ENCODE assay signal across 8 mouse cellular contexts in genomic region chr7:72541521-72542478, GRCm38 (mm10).
DNase-seq lines count a peak whose midpoint lies in the region; ATAC-seq and TF ChIP-seq lines count a peak whose summit lies in the region.

No protein-coding gene starts in this region.

- 49% methylated on average over 14 of the region's 14 CpGs for WGBS in heart, adult 2 months
- WGBS in heart, embryonic 10.5 days: 67% methylated on average over 14 of the region's 14 CpGs
- 28% methylated on average over 14 of the region's 14 CpGs for WGBS in forebrain, embryonic 15.5 days
- WGBS in limb, embryonic 11.5 days: 29% methylated on average over 14 of the region's 14 CpGs
- WGBS in stomach, postnatal 0 days: 42% methylated on average over 14 of the region's 14 CpGs

- H3K4me2 ChIP-seq in forebrain, embryonic 15.5 days (replicated peaks): no peak overlapping the region
- no peak overlapping the region for H3K4me2 ChIP-seq in limb, embryonic 11.5 days (ENCODE audit: low read depth, severe bottlenecking)
- no peak overlapping the region for H3K4me2 ChIP-seq in stomach, postnatal 0 days (replicated peaks; ENCODE audit: low read depth)

- H3K9ac ChIP-seq in heart, adult 2 months (ENCODE audit: low read depth, low read length): no peak overlapping the region
- H3K9ac ChIP-seq in forebrain, embryonic 15.5 days (replicated peaks): no peak overlapping the region
- H3K9ac ChIP-seq in limb, embryonic 11.5 days (ENCODE audit: low read length): no peak overlapping the region; the same call in 1 of the 2 replicates
- no peak overlapping the region for H3K9ac ChIP-seq in stomach, postnatal 0 days (ENCODE audit: low read length)

- TF ChIP-seq CTCF in heart, adult 2 months (IDR thresholded peaks at IDR 0.05): peak; percentile 14; the same call in 1 of the 2 replicates
- TF ChIP-seq CTCF in stomach, postnatal 0 days (IDR thresholded peaks at IDR 0.05; ENCODE audit: low read depth): peak; percentile 22; the same call in 1 of the 2 replicates

- H3K27ac ChIP-seq in heart, adult 2 months: peak overlapping the region; percentile 26; the same call in 1 of the 2 replicates
- H3K27ac ChIP-seq in heart, embryonic 10.5 days: no peak overlapping the region
- H3K27ac ChIP-seq in forebrain, embryonic 15.5 days (replicated peaks): peak overlapping the region; percentile 6; the same call in 1 of the 2 replicates
- no peak overlapping the region for H3K27ac ChIP-seq in limb, embryonic 11.5 days (replicated peaks; ENCODE audit: low read depth, low read length)
- H3K27ac ChIP-seq in stomach, postnatal 0 days (replicated peaks): no peak overlapping the region

- H3K9me3 ChIP-seq in heart, embryonic 10.5 days: no peaks in the 10 kb centered on the region
- H3K9me3 ChIP-seq in forebrain, embryonic 15.5 days: no peaks in the 10 kb centered on the region
- no peaks in the 10 kb centered on the region for H3K9me3 ChIP-seq in limb, embryonic 11.5 days (ENCODE audit: control insufficient read depth, low read length)
- H3K9me3 ChIP-seq in stomach, postnatal 0 days (ENCODE audit: control insufficient read depth, low read length): no peaks in the 10 kb centered on the region

- peaks cover 1% of the 10 kb centered on the region; the same call in 1 of the 2 replicates for H3K4me1 ChIP-seq in heart, adult 2 months (ENCODE audit: control insufficient read depth, insufficient read depth, low read length)
- no peaks in the 10 kb centered on the region for H3K4me1 ChIP-seq in heart, embryonic 10.5 days
- peaks cover 17% of the 10 kb centered on the region for H3K4me1 ChIP-seq in forebrain, embryonic 15.5 days
- H3K4me1 ChIP-seq in limb, embryonic 11.5 days (ENCODE audit: control insufficient read depth, insufficient read depth, low read length): peaks cover 5% of the 10 kb centered on the region; the same call in 1 of the 2 replicates
- no peaks in the 10 kb centered on the region for H3K4me1 ChIP-seq in stomach, postnatal 0 days (replicated peaks; ENCODE audit: control insufficient read depth, insufficient read depth)

- H3K36me3 ChIP-seq in heart, adult 2 months (ENCODE audit: control insufficient read depth, insufficient read depth, low read length): no peaks in the 10 kb centered on the region
- H3K36me3 ChIP-seq in heart, embryonic 10.5 days: no peaks in the 10 kb centered on the region
- H3K36me3 ChIP-seq in forebrain, embryonic 15.5 days: no peaks in the 10 kb centered on the region
- no peaks in the 10 kb centered on the region for H3K36me3 ChIP-seq in limb, embryonic 11.5 days (ENCODE audit: control insufficient read depth, insufficient read depth, low read length)
- H3K36me3 ChIP-seq in stomach, postnatal 0 days (ENCODE audit: control insufficient read depth, insufficient read depth, low read length): no peaks in the 10 kb centered on the region

- no peak for ATAC-seq in forebrain, embryonic 15.5 days (replicated peaks)
- ATAC-seq in limb, embryonic 11.5 days (ENCODE audit: insufficient number of reproducible peaks, low FRiP score, low TSS enrichment, low read depth): no peak
- ATAC-seq in stomach, postnatal 0 days (ENCODE audit: low FRiP score, low TSS enrichment): no peak
- ATAC-seq in erythroid progenitor cell, adult 5-6 weeks (replicated peaks; ENCODE audit: low FRiP score, poor library complexity, severe bottlenecking): no peak

- DNase-seq in heart, adult 2 months: peak; percentile 26 to 31
- DNase-seq in heart, embryonic 10.5 days (ENCODE audit: low spot score): no peak
- DNase-seq in Muller cell, postnatal 12 days (ENCODE audit: inconsistent ontology term): peak; percentile 82
- peak; percentile 45 for DNase-seq in limb, embryonic 11.5 days (ENCODE audit: low spot score)
- no peak for DNase-seq in stomach, postnatal 0 days (ENCODE audit: low spot score)
- DNase-seq in cerebellum, postnatal 36 days: no peak

- H3K4me3 ChIP-seq in heart, adult 2 months: no peak overlapping the region
- H3K4me3 ChIP-seq in heart, embryonic 10.5 days: no peak overlapping the region
- H3K4me3 ChIP-seq in forebrain, embryonic 15.5 days: no peak overlapping the region
- H3K4me3 ChIP-seq in limb, embryonic 11.5 days (ENCODE audit: low read depth, low read length): no peak overlapping the region
- H3K4me3 ChIP-seq in stomach, postnatal 0 days (ENCODE audit: low read depth, low read length): no peak overlapping the region

- no peak for TF ChIP-seq EP300 in heart, adult 2 months (IDR thresholded peaks at IDR 0.05; ENCODE audit: insufficient read depth, low read depth, low read length)
- TF ChIP-seq EP300 in stomach, postnatal 0 days (optimal IDR thresholded peaks at IDR 0.05): no peak

- TF ChIP-seq POLR2A in heart, adult 2 months (IDR thresholded peaks at IDR 0.05; ENCODE audit: insufficient read depth, low read depth, low read length): no peak

- intact Hi-C loops in heart, adult 2 months (cut with DNase I): no loop called here

- H3K27me3 ChIP-seq in heart, adult 2 months (ENCODE audit: control insufficient read depth, insufficient read depth, low read length): no peaks in the 10 kb centered on the region
- no peaks in the 10 kb centered on the region for H3K27me3 ChIP-seq in heart, embryonic 10.5 days (ENCODE audit: insufficient read depth, poor library complexity, severe bottlenecking)
- H3K27me3 ChIP-seq in forebrain, embryonic 15.5 days: no peaks in the 10 kb centered on the region
- H3K27me3 ChIP-seq in limb, embryonic 11.5 days (ENCODE audit: control insufficient read depth, insufficient read depth, low read length): no peaks in the 10 kb centered on the region
- no peaks in the 10 kb centered on the region; the same call in 1 of the 2 replicates for H3K27me3 ChIP-seq in stomach, postnatal 0 days (ENCODE audit: control insufficient read depth, insufficient read depth, low read length)

- H3K79me2 ChIP-seq in heart, adult 2 months (replicated peaks; ENCODE audit: control insufficient read depth, insufficient read depth, low read length): no peaks in the 10 kb centered on the region

Comparison
In these comparisons a context has a peak if more than half of its experiments do, and no peak if none do; other contexts are left out.
1. DNase-seq: peak in heart, adult 2 months (2 of 2), Muller cell, postnatal 12 days (single experiment) and limb, embryonic 11.5 days (single experiment); none in heart, embryonic 10.5 days (single experiment), stomach, postnatal 0 days (single experiment) and cerebellum, postnatal 36 days (0 of 2).
2. H3K27ac ChIP-seq: peak in heart, adult 2 months (single experiment) and forebrain, embryonic 15.5 days (single experiment); none in heart, embryonic 10.5 days (single experiment), limb, embryonic 11.5 days (single experiment) and stomach, postnatal 0 days (single experiment).